Comparison of ENCODE assay signal across 9 mouse cellular contexts in genomic region chr19:10818217-10818946, GRCm38 (mm10). TPM values are rescaled to one million over a fixed set of nuclear protein-coding genes. Genes with fewer than 3 reads are reported as not detected.
DNase-seq lines count a peak whose midpoint lies in the region; ATAC-seq lines count a peak whose summit lies in the region.
"Had no signal": no experiment of that assay in that cellular context is flagged by ENCODE, and none has a peak within 500 bp of the region (broad histone marks: within the 10 kb centered on the region; RNA-seq: fewer than 3 reads in every experiment).

No protein-coding gene starts in this region.

- no peaks in the 10 kb centered on the region for H3K27me3 ChIP-seq in heart, embryonic 10.5 days (ENCODE audit: insufficient read depth, poor library complexity, severe bottlenecking)
- no peaks in the 10 kb centered on the region for H3K27me3 ChIP-seq in embryonic facial prominence, embryonic 14.5 days (replicated peaks; ENCODE audit: control insufficient read depth, insufficient read depth, low read length)

- no peaks in the 10 kb centered on the region for H3K36me3 ChIP-seq in heart, embryonic 10.5 days
- H3K36me3 ChIP-seq in embryonic facial prominence, embryonic 14.5 days (ENCODE audit: control insufficient read depth, insufficient read depth, low read length) = no peaks in the 10 kb centered on the region
- H3K36me3 ChIP-seq: G1E had no signal

- WGBS in heart, embryonic 10.5 days = 34% methylated on average over 17 of the region's 17 CpGs
- 37% methylated on average over 17 of the region's 17 CpGs for WGBS in embryonic facial prominence, embryonic 14.5 days

- peaks cover 8% of the 10 kb centered on the region for H3K4me1 ChIP-seq in heart, embryonic 10.5 days
- H3K4me1 ChIP-seq in embryonic facial prominence, embryonic 14.5 days (ENCODE audit: control insufficient read depth, insufficient read depth, low read length) = no peaks in the 10 kb centered on the region

- peak overlapping the region; percentile 30 for H3K4me2 ChIP-seq in embryonic facial prominence, embryonic 14.5 days (ENCODE audit: low read depth, low read length)

- no peaks in the 10 kb centered on the region for H3K9me3 ChIP-seq in heart, embryonic 10.5 days
- no peaks in the 10 kb centered on the region for H3K9me3 ChIP-seq in embryonic facial prominence, embryonic 14.5 days (ENCODE audit: control insufficient read depth, low read length)
- H3K9me3 ChIP-seq: G1E had no signal

- peak; percentile 57; the same call in 1 of the 2 replicates for ATAC-seq in embryonic facial prominence, embryonic 14.5 days (ENCODE audit: low read depth)
- ATAC-seq in megakaryocyte-erythroid progenitor cell, adult 5-6 weeks (replicated peaks; ENCODE audit: low FRiP score, low TSS enrichment, poor library complexity, severe bottlenecking) = peak; percentile 67

- 0 out of 2 replicates have a peak overlapping the region, but pooled peaks have one; percentile 13 for H3K4me3 ChIP-seq in heart, embryonic 10.5 days
- 0 out of 2 replicates have a peak overlapping the region, but pooled peaks have one; percentile 14 for H3K4me3 ChIP-seq in embryonic facial prominence, embryonic 14.5 days (ENCODE audit: low read depth, low read length)

- no peak for DNase-seq in heart, embryonic 10.5 days (ENCODE audit: low spot score)
- no peak for DNase-seq in heart, adult 8-10 months (ENCODE audit: low spot score)
- peak; percentile 48 for DNase-seq in embryonic facial prominence, embryonic 14.5 days (ENCODE audit: low spot score)
- peak; percentile 29 to 69 for DNase-seq in kidney, postnatal 25 days
- DNase-seq in urinary bladder, adult 2 months (ENCODE audit: low spot score) = no peak
- DNase-seq in left cerebral cortex, adult 11 months (ENCODE audit: low spot score) = no peak
- DNase-seq in left cerebral cortex, adult 8-10 months (ENCODE audit: low spot score in 2 of 2) = no peak

- no peak overlapping the region; the same call in 1 of the 2 replicates for H3K9ac ChIP-seq in embryonic facial prominence, embryonic 14.5 days (ENCODE audit: low read depth, low read length)

- no peak overlapping the region for H3K27ac ChIP-seq in heart, embryonic 10.5 days
- H3K27ac ChIP-seq in embryonic facial prominence, embryonic 14.5 days (replicated peaks; ENCODE audit: low read depth, low read length) = no peak overlapping the region

RNA-seq across cellular contexts. Expression of gene Cd6, which starts 11.5 kb away (rescaled TPM):
- polyA plus RNA-seq in heart, embryonic 10.5 days (2016; fragmentation: Nextera tagmentation; extraction: Ambion mirVana) = 0.06 TPM in 1 of 2 replicates, not detected in the other
- total RNA-seq in heart, adult 8-10 months (2022) = under 1 TPM in 1 of 4 experiments, not detected in 3; 0.37 TPM
- 0.07 TPM in 1 of 2 replicates, not detected in the other for polyA plus RNA-seq in embryonic facial prominence, embryonic 14.5 days (2014; fragmentation: Nextera tagmentation; extraction: Ambion mirVana)
- total RNA-seq in megakaryocyte-erythroid progenitor cell, adult 5-6 weeks (2014; fragmentation: Nextera tagmentation) = 2.4 and 3.2 TPM in 2 replicates
- total RNA-seq in megakaryocyte-erythroid progenitor cell, adult 5-6 weeks (2017) = not detected in 2 replicates
- 0.39 and 0.50 TPM in 2 replicates for polyA plus RNA-seq in urinary bladder, adult 2 months (2012; rRNA removed)
- total RNA-seq in left cerebral cortex, adult 8-10 months (2022) = 1 to 10 TPM; 1.5 to 4.1 (median 2.2) TPM
- polyA plus RNA-seq: G1E had no signal

RNA-seq across cellular contexts. Expression of gene Slc15a3, which starts 21.1 kb away (rescaled TPM):
- polyA plus RNA-seq in heart, embryonic 10.5 days (2016; fragmentation: Nextera tagmentation; extraction: Ambion mirVana) = 0.16 and 0.22 TPM in 2 replicates
- total RNA-seq in heart, adult 8-10 months (2022) = 1 to 10 TPM; 1.7 to 2.7 (median 2.1) TPM
- 0.84 and 1.3 TPM in 2 replicates for polyA plus RNA-seq in embryonic facial prominence, embryonic 14.5 days (2014; fragmentation: Nextera tagmentation; extraction: Ambion mirVana)
- total RNA-seq in megakaryocyte-erythroid progenitor cell, adult 5-6 weeks (2014; fragmentation: Nextera tagmentation) = 0.50 and 0.99 TPM in 2 replicates
- 0.56 TPM in 1 of 2 replicates, not detected in the other for total RNA-seq in megakaryocyte-erythroid progenitor cell, adult 5-6 weeks (2017)
- 0.99 and 1.7 TPM in 2 replicates for polyA plus RNA-seq in urinary bladder, adult 2 months (2012; rRNA removed)
- 10 to 100 TPM in 1 of 4 experiments, 1 to 10 TPM in 3; 1.2 to 11.7 (median 3.9) TPM for total RNA-seq in left cerebral cortex, adult 8-10 months (2022)

RNA-seq across cellular contexts. Expression of gene Tmem132a, which starts 51.4 kb away (rescaled TPM):
- polyA plus RNA-seq in heart, embryonic 10.5 days (2016; fragmentation: Nextera tagmentation; extraction: Ambion mirVana) = 63.8 and 77.5 TPM in 2 replicates
- total RNA-seq in heart, adult 8-10 months (2022) = 10 to 100 TPM in 3 of 4 experiments, 1 to 10 TPM in 1; 9.2 to 11.3 (median 10.9) TPM
- polyA plus RNA-seq in embryonic facial prominence, embryonic 14.5 days (2014; fragmentation: Nextera tagmentation; extraction: Ambion mirVana) = 58.5 and 67.8 TPM in 2 replicates
- 0.10 and 2.4 TPM in 2 replicates for total RNA-seq in megakaryocyte-erythroid progenitor cell, adult 5-6 weeks (2014; fragmentation: Nextera tagmentation)
- 0.23 and 0.56 TPM in 2 replicates for total RNA-seq in megakaryocyte-erythroid progenitor cell, adult 5-6 weeks (2017)
- 14.7 and 16.5 TPM in 2 replicates for polyA plus RNA-seq in urinary bladder, adult 2 months (2012; rRNA removed)
- total RNA-seq in left cerebral cortex, adult 8-10 months (2022) = 100 to 1,000 TPM; 218 to 239 (median 228) TPM

Comparison
In these comparisons a context has a peak if more than half of its experiments do, and no peak if none do; other contexts are left out.
1. DNase-seq: peak in embryonic facial prominence, embryonic 14.5 days (single experiment) and kidney, postnatal 25 days (2 of 2); none in heart, embryonic 10.5 days (single experiment), heart, adult 8-10 months (single experiment), urinary bladder, adult 2 months (single experiment), left cerebral cortex, adult 11 months (single experiment) and left cerebral cortex, adult 8-10 months (0 of 2).
2. RNA of gene Tmem132a, which starts 51.4 kb away (total RNA-seq): 218 to 239 TPM in left cerebral cortex, adult 8-10 months; 9.2 to 11.3 TPM in heart, adult 8-10 months and 0.10 to 2.4 TPM in megakaryocyte-erythroid progenitor cell, adult 5-6 weeks; every median in the first group is over 10 times any median in the second.